Mouse (Mus musculus) limb, embryonic 14.5 days (tissue): ENCODE data around the gene Tsen34. TPM values are rescaled to one million over a fixed set of nuclear protein-coding genes. Genes with fewer than 3 reads are reported as not detected.

Experiments used
- ATAC-seq: fragments of 200-750 bp; cut with Nextera tagmentation; 2 replicates; pipeline ENCODE4 v1.8.0; 2017; ENCODE audit warnings: low read depth, moderate number of reproducible peaks, moderate TSS enrichment; ENCODE audit not compliant: low FRiP score
- DNase-seq: peaks from one replicate; pipeline ENCODE4 v3.0.0-alpha.2; 2015; ENCODE audit warnings: low spot score
- H3K27ac ChIP-seq: fragments of 300-500 bp; sonication (generic); replicated peaks from 2 replicates; pipeline ENCODE4 v1.5.1; 2014; ENCODE audit warnings: low read depth, mild to moderate bottlenecking, low read length, moderate library complexity, mixed read lengths
- H3K27me3 ChIP-seq: fragments of 300-500 bp; sonication (generic); 2 replicates; pipeline ENCODE4 v1.6.1; 2014; ENCODE audit warnings: low read length, mixed read lengths; ENCODE audit not compliant: control insufficient read depth, insufficient read depth
- H3K36me3 ChIP-seq: fragments of 300-500 bp; sonication (generic); 2 replicates; pipeline ENCODE4 v1.6.1; 2014; ENCODE audit warnings: mild to moderate bottlenecking, low read length, moderate library complexity, mixed read lengths; ENCODE audit not compliant: control insufficient read depth, insufficient read depth
- H3K4me1 ChIP-seq: fragments of 300-500 bp; sonication (generic); 2 replicates; pipeline ENCODE4 v1.6.1; 2014; ENCODE audit warnings: antibody characterized with exemption, low read length, mixed read lengths; ENCODE audit not compliant: control insufficient read depth, insufficient read depth
- H3K4me2 ChIP-seq: fragments of 300-500 bp; sonication (generic); replicated peaks from 2 replicates; pipeline ENCODE4 v1.6.1; 2014; ENCODE audit warnings: low read depth, mild to moderate bottlenecking, low read length, moderate library complexity; ENCODE audit not compliant: severe bottlenecking
- H3K4me3 ChIP-seq: fragments of 300-500 bp; sonication (generic); replicated peaks from 2 replicates; pipeline ENCODE4 v1.5.1; 2014; ENCODE audit warnings: low read length
- H3K9ac ChIP-seq: fragments of 300-500 bp; sonication (generic); 2 replicates; pipeline ENCODE4 v1.6.1; 2014; ENCODE audit warnings: mild to moderate bottlenecking, low read depth, low read length, moderate library complexity; ENCODE audit not compliant: severe bottlenecking
- H3K9me3 ChIP-seq: fragments of 300-500 bp; sonication (generic); 2 replicates; pipeline ENCODE4 v1.6.1; 2016; ENCODE audit warnings: low read length; ENCODE audit not compliant: control insufficient read depth
- POLR2A ChIP-seq: fragments of 200-500 bp; IDR thresholded peaks from 2 replicates; pipeline ENCODE4 v1.8.0; 2012; ENCODE audit warnings: inconsistent platforms, mild to moderate bottlenecking, moderate library complexity, borderline replicate concordance; ENCODE audit not compliant: insufficient read depth, insufficient read length; ENCODE audit errors: extremely low read depth
- WGBS: fragments of 180-500 bp; shearing (Covaris S2); extraction: QIAGEN DNeasy Blood & Tissue Kit; methylation state at CpG from one replicate; pipeline ENCODE4 v1.1.7; 2014; 5-methylcytosine and 5-hydroxymethylcytosine counted together
- polyA plus RNA-seq, 2 experiments: library from polyadenylated mRNA; depleted of rRNA in 1 of 2; stranded (reverse) in 1 of 2; unstranded in 1 of 2; fragments of >200 nt; fragmentation: Nextera tagmentation in 1 of 2; extraction: Ambion mirVana in 1 of 2; gene quantifications; 2 replicates each; pipeline versions ENCODE4 v1.2.1 to v1.2.3; 2012 to 2014

Gene Tsen34
- polyA plus RNA-seq, 2 experiments = 193 to 273 TPM

- H3K4me2 ChIP-seq = peak overlapping the region; percentile 61
- peak overlapping the region; percentile 98 for H3K9ac ChIP-seq
- no peaks in the 10 kb centered on the region for H3K27me3 ChIP-seq
- peak overlapping the region; percentile 95 for H3K4me3 ChIP-seq
- DNase-seq = no peak
- peaks cover 27% of the 10 kb centered on the region for H3K4me1 ChIP-seq
- peaks cover 29% of the 10 kb centered on the region for H3K36me3 ChIP-seq
- H3K9me3 ChIP-seq = no peaks in the 10 kb centered on the region
- 0% methylated on average over 35 of the region's 58 CpGs for WGBS
- ATAC-seq = peak; percentile 8; the same call in 1 of the 2 replicates
- peak overlapping the region; percentile 93 for H3K27ac ChIP-seq
- TF ChIP-seq POLR2A = 0 out of 2 replicates have a peak, but pooled peaks have one; percentile 4
Measured at GRCm38 (mm10) chr7:3645488-3646025, 47.1 kb upstream of the Tsen34 start.

GRCm38 (mm10) chr7:3646188-3646587 is 46.5 kb upstream of the Tsen34 start:
- Histone ChIP-seq H3K27ac (0 out of 2 replicates have a peak overlapping the region, but pooled peaks have one; percentile 93), H3K4me2 (peak overlapping the region; percentile 61), H3K9ac (peak overlapping the region; percentile 98), H3K4me1 (peaks cover 27% of the 10 kb centered on the region), H3K27me3 (no peaks in the 10 kb centered on the region), H3K4me3 (peak overlapping the region; percentile 95), H3K36me3 (peaks cover 30% of the 10 kb centered on the region), H3K9me3 (no peaks in the 10 kb centered on the region)
- ATAC-seq = no peak
- 18% methylated on average over 9 of the region's 9 CpGs for WGBS
- no peak for DNase-seq
- no peak for TF ChIP-seq POLR2A

GRCm38 (mm10) chr7:3646641-3647040 is 46.0 kb upstream of the Tsen34 start:
- Histone ChIP-seq H3K9me3 (no peaks in the 10 kb centered on the region), H3K27ac (no peak overlapping the region), H3K27me3 (no peaks in the 10 kb centered on the region), H3K9ac (peak overlapping the region; percentile 98), H3K4me1 (peaks cover 27% of the 10 kb centered on the region), H3K36me3 (peaks cover 33% of the 10 kb centered on the region), H3K4me3 (peak overlapping the region; percentile 95), H3K4me2 (peak overlapping the region; percentile 61)
- ATAC-seq (no peak), DNase-seq (no peak)
- TF ChIP-seq POLR2A = no peak
- WGBS = 66% methylated on average over 4 of the region's 4 CpGs

GRCm38 (mm10) chr7:3656966-3657365 is 35.7 kb upstream of the Tsen34 start:
- Histone ChIP-seq H3K4me3 (no peak overlapping the region), H3K4me1 (no peaks in the 10 kb centered on the region), H3K27ac (no peak overlapping the region), H3K9me3 (no peaks in the 10 kb centered on the region), H3K27me3 (no peaks in the 10 kb centered on the region), H3K9ac (no peak overlapping the region), H3K4me2 (no peak overlapping the region), H3K36me3 (peaks cover 98% of the 10 kb centered on the region)
- TF ChIP-seq POLR2A = no peak
- ATAC-seq (no peak), DNase-seq (no peak)
- 90% methylated on average over 4 of the region's 4 CpGs for WGBS

GRCm38 (mm10) chr7:3658578-3658977 is 34.1 kb upstream of the Tsen34 start:
- TF ChIP-seq POLR2A = no peak
- Histone ChIP-seq H3K4me2 (no peak overlapping the region), H3K27me3 (no peaks in the 10 kb centered on the region), H3K36me3 (peaks cover 95% of the 10 kb centered on the region), H3K4me1 (peaks cover 2% of the 10 kb centered on the region; the same call in 1 of the 2 replicates), H3K9me3 (no peaks in the 10 kb centered on the region), H3K4me3 (no peak overlapping the region), H3K27ac (no peak overlapping the region), H3K9ac (no peak overlapping the region)
- 94% methylated on average over 14 of the region's 14 CpGs for WGBS
- DNase-seq = no peak
- ATAC-seq = no peak
